Mouse (Mus musculus): ENCODE results near the gene Lpar3. TPM values are rescaled to one million over a fixed set of nuclear protein-coding genes. Genes with fewer than 3 reads are reported as not detected.

Gene Lpar3
- polyA plus RNA-seq, 1 experiment from 2014 or later, result 40.7 TPM

DNA sequence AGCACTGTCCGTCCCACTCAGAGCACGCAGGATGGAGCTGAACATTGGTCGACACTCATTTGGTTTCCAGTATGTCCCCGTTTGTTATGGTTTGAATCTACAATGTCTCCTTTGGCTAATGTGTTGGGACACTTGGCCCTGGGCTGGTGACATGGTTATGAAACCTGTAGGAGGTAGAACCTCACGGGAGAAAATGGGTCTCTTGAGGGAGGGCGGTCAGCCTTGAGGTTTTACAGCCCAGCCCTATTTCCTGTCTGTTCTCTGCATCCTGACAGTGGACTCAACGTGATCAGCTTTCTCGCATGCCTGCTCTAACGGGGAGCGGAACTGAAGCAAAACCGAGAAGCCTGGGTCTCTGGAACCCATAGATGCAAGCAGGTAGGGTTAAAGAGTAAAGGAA, 111.1 kb downstream of the Lpar3 start:
- H3K4me2 ChIP-seq, result no peak overlapping the region
- H3K36me3 ChIP-seq, result no peaks in the 10 kb centered on the region
- H3K27me3 ChIP-seq, result no peaks in the 10 kb centered on the region
- 72% methylated on average over 11 of the region's 11 CpGs for whole genome bisulfite sequencing
- no peak overlapping the region for H3K27ac ChIP-seq
- ATAC-seq (replicated peaks; ENCODE audit: insufficient number of reproducible peaks, insufficient read depth, low FRiP score, low read depth), result no peak
- H3K9ac ChIP-seq, result no peak overlapping the region
- no peak overlapping the region for H3K4me3 ChIP-seq
- no peaks in the 10 kb centered on the region for H3K9me3 ChIP-seq (replicated peaks)
- peaks cover 18% of the 10 kb centered on the region for H3K4me1 ChIP-seq (replicated peaks)

DNA sequence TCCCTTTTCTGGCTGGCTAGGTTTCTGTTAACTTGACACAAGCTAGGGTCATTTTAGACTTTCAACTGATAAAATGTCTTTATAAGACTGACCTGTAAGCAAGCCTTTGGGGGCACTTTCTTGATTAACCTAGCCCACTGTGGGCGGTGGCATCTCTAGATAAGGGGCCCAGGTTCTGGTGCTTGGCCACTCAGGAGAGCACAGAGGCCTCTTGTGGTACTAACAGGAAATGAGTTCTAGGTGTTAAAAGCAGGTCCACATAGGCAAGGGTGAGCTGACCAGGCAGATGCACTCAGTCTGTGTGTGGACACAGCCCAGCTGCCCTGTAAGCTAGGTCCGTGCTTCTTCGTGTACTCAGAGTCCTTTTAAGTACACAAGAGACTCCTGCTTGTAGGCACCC, 112.5 kb downstream of the Lpar3 start:
- no peaks in the 10 kb centered on the region for H3K9me3 ChIP-seq (replicated peaks)
- no peak overlapping the region for H3K4me2 ChIP-seq
- no peak overlapping the region for H3K4me3 ChIP-seq
- 74% methylated on average over 3 of the region's 3 CpGs for WGBS
- H3K27ac ChIP-seq, result no peak overlapping the region
- peaks cover 17% of the 10 kb centered on the region for H3K4me1 ChIP-seq (replicated peaks)
- no peaks in the 10 kb centered on the region for H3K36me3 ChIP-seq
- no peak overlapping the region for H3K9ac ChIP-seq
- no peak for ATAC-seq (replicated peaks; ENCODE audit: insufficient number of reproducible peaks, insufficient read depth, low FRiP score, low read depth)
- no peaks in the 10 kb centered on the region for H3K27me3 ChIP-seq

DNA sequence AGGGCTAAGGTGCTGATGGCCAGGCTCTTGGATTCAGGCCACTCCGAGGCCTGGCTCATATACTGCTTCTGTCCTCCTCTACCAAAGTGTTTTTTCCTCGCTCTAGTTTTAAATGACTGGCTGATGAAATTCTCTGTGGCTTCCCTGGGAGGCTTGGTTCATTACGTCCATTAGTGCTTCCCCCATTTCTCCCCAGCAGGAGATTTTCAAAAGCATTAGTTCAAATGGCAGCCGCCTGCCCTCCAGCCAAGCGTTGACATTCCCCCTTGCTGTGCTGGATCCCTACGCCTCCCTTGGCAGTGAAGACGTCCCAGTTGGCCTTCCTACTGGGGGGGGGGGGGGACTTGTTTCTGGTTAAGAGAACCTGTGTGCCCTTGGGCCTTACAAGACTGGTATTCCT, 113.3 kb downstream of the Lpar3 start:
- Histone ChIP-seq H3K9ac (no peak overlapping the region), H3K9me3 (replicated peaks) (no peaks in the 10 kb centered on the region), H3K4me3 (no peak overlapping the region), H3K36me3 (no peaks in the 10 kb centered on the region), H3K27me3 (no peaks in the 10 kb centered on the region), H3K27ac (no peak overlapping the region), H3K4me1 (replicated peaks) (peaks cover 14% of the 10 kb centered on the region), H3K4me2 (no peak overlapping the region)
- no peak for ATAC-seq (replicated peaks; ENCODE audit: insufficient number of reproducible peaks, insufficient read depth, low FRiP score, low read depth)
- 60% methylated on average over 7 of the region's 7 CpGs for WGBS

Other genes starting within 250 kb of the Lpar3 start
- 8.3 and 8.6 TPM in 2 replicates for gene Syde2, start 233.1 kb upstream of the Lpar3 start, polyA plus RNA-seq (2015; fragmentation: Nextera tagmentation; extraction: Ambion mirVana)
- gene Wdr63, start 112.8 kb upstream of the Lpar3 start, polyA plus RNA-seq (2015; fragmentation: Nextera tagmentation; extraction: Ambion mirVana), result 0.09 and 0.19 TPM in 2 replicates
- 0.73 and 1.1 TPM in 2 replicates for gene Mcoln3, start 103.5 kb upstream of the Lpar3 start, polyA plus RNA-seq (2015; fragmentation: Nextera tagmentation; extraction: Ambion mirVana)
- gene Mcoln2, start 71.1 kb upstream of the Lpar3 start, polyA plus RNA-seq (2015; fragmentation: Nextera tagmentation; extraction: Ambion mirVana), result 0.35 and 1.7 TPM in 2 replicates
- gene Ssx2ip, start 183.7 kb downstream of the Lpar3 start, polyA plus RNA-seq (2015; fragmentation: Nextera tagmentation; extraction: Ambion mirVana), result 15.5 and 20.1 TPM in 2 replicates
- 7.5 and 8.6 TPM in 2 replicates for gene Ctbs, start 228.8 kb downstream of the Lpar3 start, polyA plus RNA-seq (2015; fragmentation: Nextera tagmentation; extraction: Ambion mirVana)